Mouse (Mus musculus) cerebral cortex, adult 2 months (tissue): ENCODE results near the gene Olfr286.

ENCODE experiments used
- WGBS: fragments of 180-500 bp; shearing (Covaris S2); methylation state at CpG from one replicate; pipeline ENCODE4 v1.1.7; 2018; 5-methylcytosine and 5-hydroxymethylcytosine counted together

Olfr286 gene

GRCm38 (mm10) chr15:98234350-98234749, at the start of gene Olfr286:
Gene Olfr286, minus strand, starts transcription at chr15:98234450.
- 87% methylated on average over 4 of the region's 4 CpGs for WGBS

- 85% methylated on average over 7 of the region's 7 CpGs for WGBS
Observed at GRCm38 (mm10) chr15:98257776-98258175, 23.5 kb upstream of the Olfr286 start.

- 89% methylated on average over 8 of the region's 8 CpGs for WGBS
Observed at GRCm38 (mm10) chr15:98257193-98257592, 22.9 kb upstream of the Olfr286 start, which contains the start of gene H1fnt. Gene H1fnt, minus strand, starts transcription at chr15:98257293.

- 88% methylated on average over 13 of the region's 13 CpGs for WGBS
Observed at GRCm38 (mm10) chr15:98256271-98256670, 22.0 kb upstream of the Olfr286 start.

- 93% methylated on average over 4 of the region's 4 CpGs for WGBS
Observed at GRCm38 (mm10) chr15:98235442-98235841, 1.2 kb upstream of the Olfr286 start.

- WGBS: 70% methylated on average over 7 of the region's 7 CpGs
Observed at GRCm38 (mm10) chr15:98226096-98226495, 8.2 kb downstream of the Olfr286 start.

- 47% methylated on average over 16 of the region's 16 CpGs for WGBS
Observed at GRCm38 (mm10) chr15:98225610-98226009, 8.6 kb downstream of the Olfr286 start.

GRCm38 (mm10) chr15:98220877-98221276, 13.4 kb downstream of the Olfr286 start, which contains the start of the genes Gm44579 and Olfr287:
Gene Gm44579, minus strand, starts transcription at chr15:98220977.
Gene Olfr287, minus strand, starts transcription at chr15:98221056.
- WGBS: 65% methylated on average over 4 of the region's 4 CpGs

GRCm38 (mm10) chr15:98214130-98214529, 20.1 kb downstream of the Olfr286 start:
- WGBS: 68% methylated on average over 5 of the region's 5 CpGs

GRCm38 (mm10) chr15:98213336-98213870, 20.8 kb downstream of the Olfr286 start:
- WGBS: 72% methylated on average over 5 of the region's 5 CpGs

- WGBS: 77% methylated on average over 7 of the region's 7 CpGs
Observed at GRCm38 (mm10) chr15:98209676-98210075, 24.6 kb downstream of the Olfr286 start.

- 73% methylated on average over 3 of the region's 3 CpGs for WGBS
Observed at GRCm38 (mm10) chr15:98195442-98195841, 38.8 kb downstream of the Olfr286 start, which contains the start of gene Olfr288. Gene Olfr288, minus strand, starts transcription at chr15:98195542.

GRCm38 (mm10) chr15:98184456-98184855, 49.8 kb downstream of the Olfr286 start:
- 75% methylated on average over 4 of the region's 4 CpGs for WGBS

- 69% methylated on average over 12 of the region's 12 CpGs for WGBS
Observed at GRCm38 (mm10) chr15:98181856-98182570, 52.2 kb downstream of the Olfr286 start.

GRCm38 (mm10) chr15:98181132-98181711, 53.0 kb downstream of the Olfr286 start:
- under 1% methylated on average over 30 of the region's 30 CpGs for WGBS

GRCm38 (mm10) chr15:98180567-98181131, 53.6 kb downstream of the Olfr286 start:
- 7% methylated on average over 26 of the region's 26 CpGs for WGBS

GRCm38 (mm10) chr15:98177320-98177719, 56.9 kb downstream of the Olfr286 start:
- WGBS: 77% methylated on average over 3 of the region's 3 CpGs
